Mouse (Mus musculus): ENCODE data around the gene Napepld. TPM values are rescaled to one million over a fixed set of nuclear protein-coding genes. Genes with fewer than 3 reads are reported as not detected.
"Not testable (repeated sequence)": the region's sequence is repeated elsewhere in the genome, so short reads cannot be mapped to it uniquely, and the experiment has no call there.

The Napepld gene
- polyA plus RNA-seq, 2 experiments: 2.2 to 2.3 TPM

DNA sequence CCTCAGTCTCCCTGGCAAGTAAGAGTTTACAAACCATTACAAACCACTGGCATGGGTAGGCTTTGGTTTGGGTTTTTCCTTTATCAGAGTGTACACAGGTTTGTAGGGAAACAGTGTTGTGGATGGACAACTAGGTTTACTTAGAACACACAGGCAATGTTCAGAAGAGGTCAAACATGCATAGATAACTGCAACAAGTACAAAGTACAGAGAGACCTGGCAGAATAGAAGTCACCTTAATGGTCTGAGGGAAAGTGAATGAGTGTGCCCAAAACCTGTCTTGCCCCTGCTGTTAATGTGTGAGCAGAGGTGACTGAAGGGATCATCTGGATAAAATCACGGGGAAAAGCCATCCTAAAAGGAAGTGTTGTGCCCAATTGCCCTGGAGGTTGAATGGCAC lies 57.6 kb downstream of the Napepld start:
- 16% methylated on average over 1 of the region's 1 CpGs for WGBS
- DNase-seq (ENCODE audit: low spot score) (no peak), ATAC-seq (ENCODE audit: low FRiP score, low read depth) (no peak)
- no peak for TF ChIP-seq POLR2A (IDR thresholded peaks at IDR 0.05; ENCODE audit: borderline replicate concordance, extremely low read depth, insufficient read depth, insufficient read length)
- Histone ChIP-seq H3K27me3 (ENCODE audit: control insufficient read depth, insufficient read depth, low read length) (no peaks in the 10 kb centered on the region), H3K9me3 (ENCODE audit: control insufficient read depth, low read length) (no peaks in the 10 kb centered on the region), H3K27ac (replicated peaks; ENCODE audit: low read depth, low read length) (no peak overlapping the region), H3K4me1 (ENCODE audit: control insufficient read depth, insufficient read depth, low read length) (peaks cover 19% of the 10 kb centered on the region), H3K36me3 (ENCODE audit: control insufficient read depth, insufficient read depth, low read length) (peaks cover 6% of the 10 kb centered on the region), H3K9ac (ENCODE audit: low read depth, low read length, severe bottlenecking) (no peak overlapping the region), H3K4me2 (replicated peaks; ENCODE audit: low read depth, low read length, severe bottlenecking) (no peak overlapping the region), H3K4me3 (replicated peaks; ENCODE audit: low read length) (no peak overlapping the region)

GRCm38 (mm10) chr5:21640961-21641360 lies 60.2 kb downstream of the Napepld start:
- no peak overlapping the region for H3K9ac ChIP-seq (ENCODE audit: low read depth, low read length, severe bottlenecking)
- WGBS: 3% methylated on average over 1 of the region's 1 CpGs
- DNase-seq (ENCODE audit: low spot score) (peak; percentile 74), ATAC-seq (ENCODE audit: low FRiP score, low read depth) (no peak)
- H3K36me3 ChIP-seq (ENCODE audit: control insufficient read depth, insufficient read depth, low read length): no peaks in the 10 kb centered on the region
- no peak overlapping the region for H3K4me3 ChIP-seq (replicated peaks; ENCODE audit: low read length)
- no peak for TF ChIP-seq POLR2A (IDR thresholded peaks at IDR 0.05; ENCODE audit: borderline replicate concordance, extremely low read depth, insufficient read depth, insufficient read length)
- peaks cover 8% of the 10 kb centered on the region for H3K4me1 ChIP-seq (ENCODE audit: control insufficient read depth, insufficient read depth, low read length)
- no peak overlapping the region for H3K27ac ChIP-seq (replicated peaks; ENCODE audit: low read depth, low read length)
- no peak overlapping the region for H3K4me2 ChIP-seq (replicated peaks; ENCODE audit: low read depth, low read length, severe bottlenecking)
- no peaks in the 10 kb centered on the region for H3K9me3 ChIP-seq (ENCODE audit: control insufficient read depth, low read length)
- H3K27me3 ChIP-seq (ENCODE audit: control insufficient read depth, insufficient read depth, low read length): no peaks in the 10 kb centered on the region

GRCm38 (mm10) chr5:21625916-21626315 lies 75.3 kb downstream of the Napepld start:
- no peak overlapping the region for H3K4me2 ChIP-seq (replicated peaks; ENCODE audit: low read depth, low read length, severe bottlenecking)
- H3K36me3 ChIP-seq (ENCODE audit: control insufficient read depth, insufficient read depth, low read length): no peaks in the 10 kb centered on the region

DNA sequence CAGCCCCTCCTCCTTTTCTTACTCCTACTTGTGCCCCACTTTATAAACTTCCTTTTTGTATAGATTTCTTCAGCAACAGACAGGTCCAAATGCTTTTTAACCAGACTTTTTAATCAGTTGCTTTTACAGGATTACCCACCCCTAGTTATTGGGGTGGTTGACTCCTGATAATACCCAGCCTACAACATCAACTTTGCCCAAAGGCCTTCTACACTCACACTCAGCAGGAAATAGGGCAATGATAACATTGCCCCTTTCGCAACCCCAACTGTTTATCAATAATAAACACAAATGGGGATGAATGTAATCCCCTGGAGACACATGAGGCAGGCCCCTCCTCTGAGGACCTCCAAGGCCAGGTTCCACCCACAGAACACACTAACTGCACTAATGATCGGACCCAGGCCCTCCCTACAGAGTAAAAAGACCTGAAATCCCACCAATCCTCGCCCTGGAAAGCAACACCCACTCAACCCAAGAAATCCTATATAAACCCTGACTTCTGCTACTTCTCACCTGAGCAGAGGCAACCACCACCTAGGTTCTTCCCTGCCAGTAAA lies 84.7 kb downstream of the Napepld start:
- H3K4me3 ChIP-seq (replicated peaks; ENCODE audit: low read length): no peak overlapping the region
- DNase-seq (ENCODE audit: low spot score): no peak
- WGBS: 75% methylated on average over 3 of the region's 3 CpGs
- TF ChIP-seq POLR2A (IDR thresholded peaks at IDR 0.05; ENCODE audit: borderline replicate concordance, extremely low read depth, insufficient read depth, insufficient read length): no peak
- no peak for ATAC-seq (ENCODE audit: low FRiP score, low read depth)
- H3K9ac ChIP-seq (ENCODE audit: low read depth, low read length, severe bottlenecking): no peak overlapping the region
- H3K36me3 ChIP-seq (ENCODE audit: control insufficient read depth, insufficient read depth, low read length): no peaks in the 10 kb centered on the region
- no peak overlapping the region for H3K4me2 ChIP-seq (replicated peaks; ENCODE audit: low read depth, low read length, severe bottlenecking)
- no peaks in the 10 kb centered on the region for H3K9me3 ChIP-seq (ENCODE audit: control insufficient read depth, low read length)
- H3K27me3 ChIP-seq (ENCODE audit: control insufficient read depth, insufficient read depth, low read length): no peaks in the 10 kb centered on the region
- H3K27ac ChIP-seq (replicated peaks; ENCODE audit: low read depth, low read length): no peak overlapping the region
- H3K4me1 ChIP-seq (ENCODE audit: control insufficient read depth, insufficient read depth, low read length): no peaks in the 10 kb centered on the region

More at GRCm38 (mm10) chr5:21625916-21626315, 75.3 kb downstream of the Napepld start:
- Histone ChIP-seq H3K27ac (replicated peaks; ENCODE audit: low read depth, low read length) (no peak overlapping the region), H3K27me3 (ENCODE audit: control insufficient read depth, insufficient read depth, low read length) (no peaks in the 10 kb centered on the region), H3K9ac (ENCODE audit: low read depth, low read length, severe bottlenecking) (no peak overlapping the region), H3K4me1 (ENCODE audit: control insufficient read depth, insufficient read depth, low read length) (no peaks in the 10 kb centered on the region), H3K4me3 (replicated peaks; ENCODE audit: low read length) (no peak overlapping the region), H3K9me3 (ENCODE audit: control insufficient read depth, low read length) (0 out of 2 replicates have a peak, but pooled peaks cover 2% of the 10 kb centered on the region)
- ATAC-seq (ENCODE audit: low FRiP score, low read depth): no peak
- no peak for TF ChIP-seq POLR2A (IDR thresholded peaks at IDR 0.05; ENCODE audit: borderline replicate concordance, extremely low read depth, insufficient read depth, insufficient read length)
- DNase-seq (ENCODE audit: low spot score): no peak

DNA sequence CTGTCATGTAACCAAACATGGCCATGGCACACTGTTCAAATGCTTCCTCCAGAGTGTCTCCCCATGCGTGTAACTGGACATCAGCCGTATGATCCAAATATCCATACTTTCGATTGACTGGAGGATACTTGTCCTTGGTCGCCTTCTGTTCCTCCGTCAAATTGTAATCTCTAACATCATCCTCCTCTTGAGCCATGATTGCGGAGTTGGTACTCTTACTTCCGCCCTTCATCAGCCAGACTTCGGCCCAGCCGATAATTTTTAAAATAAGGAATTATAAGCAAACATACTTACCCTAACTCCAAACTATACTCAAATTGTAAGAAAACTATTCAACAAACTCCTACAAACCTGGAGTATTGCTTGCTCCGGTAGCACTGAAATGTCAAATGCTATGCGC lies 86.9 kb downstream of the Napepld start:
- not testable (repeated sequence) for H3K4me1 ChIP-seq (ENCODE audit: control insufficient read depth, insufficient read depth, low read length); DNase-seq (ENCODE audit: low spot score); H3K9me3 ChIP-seq (ENCODE audit: control insufficient read depth, low read length); H3K27ac ChIP-seq (replicated peaks; ENCODE audit: low read depth, low read length); H3K4me3 ChIP-seq (replicated peaks; ENCODE audit: low read length); H3K4me2 ChIP-seq (replicated peaks; ENCODE audit: low read depth, low read length, severe bottlenecking); H3K9ac ChIP-seq (ENCODE audit: low read depth, low read length, severe bottlenecking); H3K36me3 ChIP-seq (ENCODE audit: control insufficient read depth, insufficient read depth, low read length); ATAC-seq (ENCODE audit: low FRiP score, low read depth); H3K27me3 ChIP-seq (ENCODE audit: control insufficient read depth, insufficient read depth, low read length)
- 96% methylated on average over 11 of the region's 11 CpGs for WGBS

Other genes starting within 250 kb of the Napepld start
- 87.7 and 102 TPM in 2 replicates for gene Lrrc17, start 157.8 kb downstream of the Napepld start, polyA plus RNA-seq (2012; rRNA removed)
- gene Lrrc17, start 157.8 kb downstream of the Napepld start, polyA plus RNA-seq (2014; fragmentation: Nextera tagmentation; extraction: Ambion mirVana): 109 and 116 TPM in 2 replicates
- gene Fbxl13, start 55.8 kb downstream of the Napepld start, polyA plus RNA-seq (2012; rRNA removed): 0.15 and 0.28 TPM in 2 replicates
- gene Fbxl13, start 55.8 kb downstream of the Napepld start, polyA plus RNA-seq (2014; fragmentation: Nextera tagmentation; extraction: Ambion mirVana): 0.25 and 0.33 TPM in 2 replicates
- 55.0 and 56.0 TPM in 2 replicates for gene Armc10, start 55.6 kb downstream of the Napepld start, polyA plus RNA-seq (2012; rRNA removed)
- 44.4 and 49.8 TPM in 2 replicates for gene Armc10, start 55.6 kb downstream of the Napepld start, polyA plus RNA-seq (2014; fragmentation: Nextera tagmentation; extraction: Ambion mirVana)
- 63.2 and 80.0 TPM in 2 replicates for gene Pmpcb, start 35.7 kb upstream of the Napepld start, polyA plus RNA-seq (2012; rRNA removed)
- gene Pmpcb, start 35.7 kb upstream of the Napepld start, polyA plus RNA-seq (2014; fragmentation: Nextera tagmentation; extraction: Ambion mirVana): 82.7 and 85.1 TPM in 2 replicates
- gene Dnajc2, start 83.9 kb upstream of the Napepld start, polyA plus RNA-seq (2012; rRNA removed): 12.4 and 25.4 TPM in 2 replicates
- 60.2 and 61.1 TPM in 2 replicates for gene Dnajc2, start 83.9 kb upstream of the Napepld start, polyA plus RNA-seq (2014; fragmentation: Nextera tagmentation; extraction: Ambion mirVana)
- 64.9 and 89.1 TPM in 2 replicates for gene Psmc2, start 83.9 kb upstream of the Napepld start, polyA plus RNA-seq (2012; rRNA removed)
- gene Psmc2, start 83.9 kb upstream of the Napepld start, polyA plus RNA-seq (2014; fragmentation: Nextera tagmentation; extraction: Ambion mirVana): 165 and 174 TPM in 2 replicates
- 0.01 and 0.04 TPM in 2 replicates for gene Slc26a5, start 164.2 kb upstream of the Napepld start, polyA plus RNA-seq (2012; rRNA removed)
- not detected in 2 replicates for gene Slc26a5, start 164.2 kb upstream of the Napepld start, polyA plus RNA-seq (2014; fragmentation: Nextera tagmentation; extraction: Ambion mirVana)

All from limb, embryonic 14.5 days (tissue).